Mouse (Mus musculus) spleen, postnatal 14 days (tissue): ENCODE measurements at regions not wholly inside any gene's neighbourhood (a gene's known extent, or its start where the extent isn't known, plus 50 kb on each side); places are given as distances from the start of the nearest gene placed in this dataset.

Experiments used
- DNase-seq, 2 experiments: peaks; one replicate each; pipeline ENCODE4 v3.0.0; 2021 to 2022; ENCODE audit warnings: low spot score in 2 of 2

DNA sequence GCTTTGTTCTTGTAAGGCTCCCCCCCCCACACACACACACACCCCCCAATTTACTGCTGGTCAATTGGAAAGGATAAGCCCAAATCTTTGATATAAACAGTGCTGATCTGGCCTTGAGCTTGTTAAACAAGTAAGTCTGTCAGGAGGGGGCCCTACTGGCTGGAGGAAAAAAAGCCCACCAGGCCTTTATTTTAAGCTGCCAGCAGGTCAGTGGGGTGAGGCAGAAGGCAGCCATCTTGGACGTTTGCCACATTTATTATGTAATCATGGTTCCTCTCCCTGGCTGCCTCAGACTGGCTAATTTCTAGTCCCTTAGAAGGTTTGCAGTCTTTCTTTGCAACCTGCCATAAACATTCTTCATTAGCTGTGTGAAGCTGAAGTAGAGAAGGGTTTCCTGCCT is 75.9 kb upstream of the Med14 start:
- DNase-seq, result no peak

DNA sequence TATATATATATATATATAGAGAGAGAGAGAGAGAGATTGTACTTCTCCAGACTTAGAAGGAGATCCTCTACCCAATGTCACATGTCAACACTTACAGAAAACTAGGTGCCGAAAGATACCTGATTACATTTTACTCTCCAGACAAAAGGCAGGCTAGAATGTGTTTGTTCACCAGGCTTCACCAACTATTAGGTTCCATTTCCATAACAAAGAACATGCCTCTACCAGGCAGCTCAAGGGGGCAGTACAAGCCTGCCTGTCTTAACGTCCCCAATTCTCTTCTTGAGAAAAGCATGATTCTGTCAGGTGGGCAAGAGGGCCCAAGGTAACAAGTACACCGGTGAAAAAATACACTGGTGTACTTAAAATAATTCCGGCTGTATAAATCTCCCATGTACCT is 72.8 kb upstream of the Med14 start:
- no peak for DNase-seq

DNA sequence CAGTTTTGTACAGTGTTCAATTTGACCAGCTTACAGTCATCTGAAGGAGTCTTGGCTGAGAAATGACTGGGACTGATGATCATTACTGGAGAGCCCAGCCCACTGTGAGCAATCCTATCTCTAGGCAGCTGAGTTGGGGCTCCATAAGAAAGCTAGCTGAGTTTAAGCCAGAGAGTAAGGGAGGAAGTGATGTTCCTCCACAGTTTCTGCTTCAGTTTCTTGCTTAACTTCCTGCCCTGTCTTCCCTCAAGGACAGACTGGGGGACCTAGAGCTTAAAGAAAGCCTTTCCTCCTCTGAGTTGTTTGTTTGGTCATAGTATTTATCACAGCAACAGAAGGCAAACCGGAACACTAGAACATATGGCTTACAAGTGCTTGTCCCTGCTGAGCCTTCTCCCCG is 70.8 kb upstream of the Med14 start:
- no peak for DNase-seq

DNA sequence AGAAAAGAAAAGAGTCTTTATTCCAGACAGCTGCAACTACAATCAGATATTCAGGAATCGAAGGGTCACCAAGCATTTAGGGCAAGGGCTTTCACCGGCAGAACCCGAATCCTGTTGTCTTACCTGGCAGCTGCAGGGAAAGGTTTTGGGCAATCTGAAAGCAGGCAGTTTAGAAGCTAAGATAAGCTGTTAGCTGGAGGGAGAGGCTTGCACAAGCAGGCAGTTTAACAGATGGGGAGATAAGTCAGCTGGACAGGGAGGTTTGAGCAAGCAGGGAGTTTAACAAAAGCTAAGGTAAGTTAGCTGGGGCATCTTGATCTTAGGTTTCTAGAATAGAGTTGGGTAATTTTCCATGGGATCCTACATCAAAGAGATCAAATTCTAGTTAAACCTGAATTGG is 67.3 kb upstream of the Med14 start:
- DNase-seq, result no peak

DNA sequence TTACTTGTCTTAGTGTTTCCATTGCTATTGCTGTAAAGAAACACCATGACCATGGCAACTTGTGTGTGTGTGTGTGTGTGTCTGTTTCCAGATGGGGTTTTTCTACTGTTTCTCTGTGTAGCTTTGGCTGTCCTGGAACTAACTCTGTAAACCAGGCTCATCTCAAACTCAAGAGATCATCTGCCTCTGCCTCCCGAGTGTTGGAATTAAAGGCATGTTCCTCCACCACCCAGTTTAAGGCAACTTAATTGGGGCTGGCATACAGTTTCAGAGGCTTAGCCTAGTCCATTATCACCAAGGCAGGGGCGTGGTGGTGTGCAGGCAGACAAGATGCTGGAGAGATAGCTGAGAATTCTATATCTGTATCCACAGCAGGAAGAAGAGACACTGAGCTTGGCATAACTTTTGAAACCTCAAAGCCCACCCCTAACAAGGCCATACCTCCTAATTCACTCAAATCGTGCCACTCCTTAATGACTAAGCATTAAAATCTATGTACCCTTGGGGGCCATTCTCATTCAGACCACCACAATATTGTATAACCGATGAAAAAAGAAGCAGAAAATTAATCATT is 65.5 kb upstream of the Med14 start:
- DNase-seq, result no peak

DNA sequence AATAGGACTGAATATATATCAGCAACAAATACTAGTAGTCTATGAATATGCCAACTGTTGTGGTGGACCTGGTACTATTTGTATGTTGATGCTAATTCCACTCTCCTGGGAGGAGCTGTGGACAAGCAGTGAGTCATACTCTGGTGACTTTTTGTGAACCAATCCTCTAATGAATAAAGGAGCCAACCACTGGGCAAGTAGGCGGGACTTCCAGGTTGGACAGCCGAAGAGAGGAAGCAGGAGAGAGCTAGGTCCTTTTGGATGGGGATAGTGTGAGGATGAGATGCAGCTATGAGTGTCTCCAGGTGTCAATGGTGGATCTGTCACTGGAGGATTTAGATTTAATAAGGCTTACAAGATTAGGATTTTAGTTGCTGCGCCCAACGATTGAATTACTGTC is 64.8 kb upstream of the Med14 start:
- DNase-seq, result no peak

DNA sequence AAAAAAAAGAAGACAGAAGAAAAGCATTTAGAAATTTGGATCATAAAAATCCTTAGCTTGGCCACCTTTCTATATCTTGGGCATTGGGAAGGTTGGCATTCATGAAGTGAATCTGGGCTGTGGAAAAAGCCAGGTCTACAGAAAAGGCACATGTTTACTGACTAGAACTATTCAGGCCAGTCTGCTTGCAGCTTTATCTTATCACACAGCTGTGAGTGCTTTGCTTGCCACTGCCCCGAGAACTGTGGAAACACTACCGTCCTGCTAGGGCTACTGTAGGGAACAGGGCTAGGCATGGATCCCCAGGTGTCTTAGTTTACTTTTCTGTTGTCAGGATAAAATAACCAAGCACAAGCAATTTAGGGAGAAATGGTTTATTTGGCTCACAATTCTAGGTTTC is 63.4 kb upstream of the Med14 start:
- no peak for DNase-seq

DNA sequence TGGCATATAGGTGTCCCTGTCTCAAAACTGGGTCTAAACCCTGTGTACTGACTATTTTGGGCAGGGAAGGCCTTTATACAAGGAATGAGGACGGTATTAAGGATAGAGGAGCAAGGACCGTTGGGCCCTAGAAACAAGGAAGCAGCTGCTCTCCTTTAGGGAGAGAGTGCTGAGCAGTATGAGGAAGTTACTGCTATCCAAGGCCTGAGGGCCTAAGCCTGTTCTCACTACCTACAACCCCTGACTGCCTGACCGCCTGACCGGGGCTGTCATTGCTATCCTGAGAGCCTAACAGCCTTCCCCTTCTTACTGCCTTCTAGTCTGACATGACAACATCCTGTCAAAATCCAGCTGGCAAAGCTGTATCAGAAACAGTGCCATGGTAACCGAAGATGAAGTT is 62.6 kb upstream of the Med14 start:
- DNase-seq, result no peak

DNA sequence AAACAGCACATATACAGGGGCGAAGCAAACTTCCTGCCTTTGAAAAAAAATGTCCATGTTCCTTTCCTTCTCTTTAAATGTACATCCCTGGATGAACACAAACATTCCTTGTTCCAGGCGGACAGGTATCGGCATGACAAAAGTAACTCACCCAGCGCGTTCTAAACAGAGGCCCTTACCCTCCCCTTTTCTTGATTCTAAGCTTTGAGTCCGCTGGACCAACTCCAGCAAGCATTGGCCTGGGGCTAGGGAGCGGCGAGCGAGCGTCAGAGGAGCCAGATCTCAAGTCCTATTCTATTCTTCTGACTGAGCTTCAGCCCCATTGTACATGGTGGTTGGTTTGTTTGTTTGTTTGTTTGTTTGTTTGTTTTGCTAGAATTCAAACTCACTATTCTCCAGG is 60.9 kb upstream of the Med14 start:
- DNase-seq, result no peak

DNA sequence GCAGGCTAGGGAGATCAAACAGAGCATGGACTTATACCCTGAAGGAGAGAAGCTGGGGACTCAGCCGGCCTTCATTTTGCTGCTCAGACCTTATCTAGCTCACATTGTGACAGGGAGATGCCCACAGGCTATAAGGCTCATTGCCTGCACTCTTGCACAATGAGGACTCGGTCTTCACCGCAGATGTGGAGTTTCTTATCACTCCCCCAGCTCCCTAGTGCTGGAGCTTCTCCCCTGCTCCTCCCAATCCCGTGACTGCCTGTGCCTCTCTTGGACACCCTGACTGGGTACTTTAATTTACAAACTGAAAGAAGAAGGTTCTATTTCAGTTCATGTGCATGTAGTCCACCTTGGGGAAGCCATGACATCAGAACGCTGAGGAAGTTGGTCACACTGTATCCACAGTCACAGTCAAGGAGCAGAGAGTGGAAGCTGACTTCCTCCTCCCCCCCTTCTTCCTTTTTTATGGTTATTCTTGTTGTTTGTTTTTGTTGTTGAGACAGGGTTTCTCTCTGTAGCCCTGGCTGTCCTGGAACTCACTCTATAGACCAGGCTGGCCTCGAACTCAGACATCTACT is 51.3 kb upstream of the Med14 start:
- DNase-seq, result no peak
